ENCODE assay signal across 8 mouse cellular contexts in genomic region chr5:65762686-65763085, GRCm38 (mm10). TPM values are rescaled to one million over a fixed set of nuclear protein-coding genes. Genes with fewer than 3 reads are reported as not detected.
A peak's percentile ranks its signal among the peaks of the same experiment; 100 is the strongest.
DNase-seq lines count a peak whose midpoint lies in the region; ATAC-seq and TF ChIP-seq lines count a peak whose summit lies in the region.

No protein-coding gene starts in this region.

- no peak for TF ChIP-seq EP300 in liver, postnatal 0 days (IDR thresholded peaks at IDR 0.05; ENCODE audit: low read depth)

- H3K4me2 ChIP-seq in heart, embryonic 15.5 days = peak overlapping the region; percentile 83
- H3K4me2 ChIP-seq in forebrain, embryonic 15.5 days (replicated peaks) = peak overlapping the region; percentile 67
- peak overlapping the region; percentile 79 for H3K4me2 ChIP-seq in liver, postnatal 0 days (ENCODE audit: low read depth, low read length)

- H3K4me3 ChIP-seq in heart, embryonic 15.5 days = peak overlapping the region; percentile 97
- peak overlapping the region; percentile 96 to 97 for H3K4me3 ChIP-seq in ES-E14 (ENCODE audit: insufficient read depth in 1 of 2, low read depth in 1 of 2, low read length in 2 of 2, poor library complexity in 1 of 2, severe bottlenecking in 1 of 2)
- peak overlapping the region; percentile 79 for H3K4me3 ChIP-seq in forebrain, embryonic 15.5 days
- peak overlapping the region; percentile 97 for H3K4me3 ChIP-seq in liver, postnatal 0 days (ENCODE audit: low read depth, low read length)

- H3K9me3 ChIP-seq in heart, embryonic 15.5 days (replicated peaks) = no peaks in the 10 kb centered on the region
- H3K9me3 ChIP-seq in ES-E14 (ENCODE audit: control insufficient read depth, insufficient read depth, low read depth, low read length) = no peaks in the 10 kb centered on the region
- no peaks in the 10 kb centered on the region for H3K9me3 ChIP-seq in forebrain, embryonic 15.5 days
- no peaks in the 10 kb centered on the region for H3K9me3 ChIP-seq in liver, postnatal 0 days (ENCODE audit: low read length)

- peak overlapping the region; percentile 100 for H3K27ac ChIP-seq in heart, embryonic 15.5 days
- H3K27ac ChIP-seq in ES-E14 (ENCODE audit: insufficient read depth, low read depth, low read length, poor library complexity, severe bottlenecking) = no peak overlapping the region
- H3K27ac ChIP-seq in forebrain, embryonic 15.5 days (replicated peaks) = peak overlapping the region; percentile 99
- peak overlapping the region; percentile 100 for H3K27ac ChIP-seq in liver, postnatal 0 days (ENCODE audit: low read depth)

- H3K36me3 ChIP-seq in heart, embryonic 15.5 days = no peaks in the 10 kb centered on the region
- H3K36me3 ChIP-seq in ES-E14 (ENCODE audit: control insufficient read depth, insufficient read depth, low read length, poor library complexity, severe bottlenecking) = no peaks in the 10 kb centered on the region
- no peaks in the 10 kb centered on the region for H3K36me3 ChIP-seq in forebrain, embryonic 15.5 days
- H3K36me3 ChIP-seq in liver, postnatal 0 days (replicated peaks; ENCODE audit: insufficient read depth, low read length) = no peaks in the 10 kb centered on the region

- in situ Hi-C loops in ES-E14 (cut with MboI; ENCODE audit: low sequenced_read_pairs in 2 of 2, unreplicated experiment in 2 of 2) = no loop called here

- no peak for TF ChIP-seq CTCF in liver, postnatal 0 days (IDR thresholded peaks at IDR 0.05; ENCODE audit: low read depth)

- 2% methylated on average over 3 of the region's 3 CpGs for WGBS in heart, embryonic 15.5 days
- WGBS in forebrain, embryonic 15.5 days = 0% methylated on average over 3 of the region's 3 CpGs
- WGBS in liver, postnatal 0 days (ENCODE audit: insufficient replicate concordance) = 6% methylated on average over 3 of the region's 3 CpGs

- no peaks in the 10 kb centered on the region for H3K27me3 ChIP-seq in heart, embryonic 15.5 days
- H3K27me3 ChIP-seq in forebrain, embryonic 15.5 days = no peaks in the 10 kb centered on the region
- H3K27me3 ChIP-seq in liver, postnatal 0 days (ENCODE audit: insufficient read depth, low read length) = no peaks in the 10 kb centered on the region

- H3K9ac ChIP-seq in heart, embryonic 15.5 days = peak overlapping the region; percentile 100
- no peak overlapping the region; the same call in 1 of the 2 replicates for H3K9ac ChIP-seq in ES-E14 (ENCODE audit: insufficient read depth, low read depth, low read length, poor library complexity, severe bottlenecking)
- peak overlapping the region; percentile 99 for H3K9ac ChIP-seq in forebrain, embryonic 15.5 days (replicated peaks)
- peak overlapping the region; percentile 100 for H3K9ac ChIP-seq in liver, postnatal 0 days (replicated peaks)

- no peak for DNase-seq in heart, adult 11 months
- DNase-seq in ES-E14 (ENCODE audit: low read depth, low spot score) = peak; percentile 49
- no peak for DNase-seq in liver, postnatal 0 days
- DNase-seq in layer of hippocampus, adult 9-10 months (ENCODE audit: low spot score) = no peak
- DNase-seq in layer of hippocampus, postnatal 36 days = no peak

- peaks cover 18% of the 10 kb centered on the region for H3K4me1 ChIP-seq in heart, embryonic 15.5 days (replicated peaks)
- peaks cover 3 to 7% of the 10 kb centered on the region in 2 experiments; a peak in 2 of 4 replicates for H3K4me1 ChIP-seq in ES-E14 (ENCODE audit: control insufficient read depth in 2 of 2, insufficient read depth in 2 of 2, low read length in 2 of 2, poor library complexity in 1 of 2)
- peaks cover 11% of the 10 kb centered on the region for H3K4me1 ChIP-seq in forebrain, embryonic 15.5 days
- H3K4me1 ChIP-seq in liver, postnatal 0 days (ENCODE audit: insufficient read depth) = peaks cover 11% of the 10 kb centered on the region

- no peak for ATAC-seq in heart, embryonic 15.5 days (replicated peaks; ENCODE audit: insufficient number of reproducible peaks, insufficient read depth, low FRiP score, low read depth)
- no peak for ATAC-seq in forebrain, embryonic 15.5 days (replicated peaks)
- no peak for ATAC-seq in liver, postnatal 0 days
- no peak for ATAC-seq in megakaryocyte progenitor cell, adult 5-6 weeks (replicated peaks; ENCODE audit: poor library complexity)

TF ChIP-seq in ES-E14, 5 proteins besides CTCF, POLR2A, EP300 and RAD21:
- TF ChIP-seq HCFC1 (IDR thresholded peaks at IDR 0.05; ENCODE audit: borderline replicate concordance, insufficient read depth, low read length) (no peak), MAFK (IDR thresholded peaks at IDR 0.05; ENCODE audit: insufficient read depth, low read depth, low read length) (no peak), ZNF384 (IDR thresholded peaks at IDR 0.05; ENCODE audit: low read depth, low read length) (0 out of 2 replicates have a peak, but pooled peaks have one; percentile 53), ZC3H11A (IDR thresholded peaks at IDR 0.05; ENCODE audit: borderline replicate concordance, low read depth, low read length) (no peak), CHD2 (IDR thresholded peaks at IDR 0.05; ENCODE audit: low read depth, low read length) (no peak)

RNA-seq across cellular contexts. Expression of gene N4bp2, which starts 0.6 kb away (rescaled TPM):
- 12.9 and 13.5 TPM in 2 replicates for polyA plus RNA-seq in heart, embryonic 15.5 days (2015; fragmentation: Nextera tagmentation; extraction: Ambion mirVana)
- 21.5 and 23.6 TPM in 2 replicates for total RNA-seq in ES-E14 (2012; rRNA removed)
- 20.2 and 20.7 TPM in 2 replicates for polyA plus RNA-seq in forebrain, embryonic 15.5 days (2015; fragmentation: Nextera tagmentation; extraction: Ambion mirVana)
- polyA plus RNA-seq in liver, postnatal 0 days (2015; fragmentation: Nextera tagmentation; extraction: Ambion mirVana) = 4.6 and 5.1 TPM in 2 replicates
- 10 to 100 TPM; 10.4 to 16.1 TPM for total RNA-seq in layer of hippocampus, postnatal 36 days (2021)
- 39.1 and 39.8 TPM in 2 replicates for total RNA-seq in megakaryocyte progenitor cell, adult 5-6 weeks (2015)
- total RNA-seq in megakaryocyte progenitor cell, adult 5-6 weeks (2017) = 22.2 and 30.3 TPM in 2 replicates
